Comparison of ENCODE assay signal across 9 mouse cellular contexts in genomic region chr12:112449828-112450180, GRCm38 (mm10). TPM values are rescaled to one million over a fixed set of nuclear protein-coding genes. Genes with fewer than 3 reads are reported as not detected.
DNase-seq lines count a peak whose midpoint lies in the region; ATAC-seq and TF ChIP-seq lines count a peak whose summit lies in the region.
"Had no signal": no experiment of that assay in that cellular context is flagged by ENCODE, and none has a peak within 500 bp of the region (broad histone marks: within the 10 kb centered on the region; RNA-seq: fewer than 3 reads in every experiment).

No protein-coding gene starts in this region.

- no peak overlapping the region for H3K4me2 ChIP-seq in kidney, embryonic 14.5 days (replicated peaks; ENCODE audit: low read depth, low read length)
- H3K4me2 ChIP-seq in limb, embryonic 14.5 days (replicated peaks; ENCODE audit: low read depth, low read length, severe bottlenecking): no peak overlapping the region

- H3K4me1 ChIP-seq in kidney, embryonic 14.5 days (ENCODE audit: control insufficient read depth, insufficient read depth, low read length): no peaks in the 10 kb centered on the region
- H3K4me1 ChIP-seq in limb, embryonic 14.5 days (ENCODE audit: control insufficient read depth, insufficient read depth, low read length): 0 out of 2 replicates have a peak, but pooled peaks cover 2% of the 10 kb centered on the region

- H3K27me3 ChIP-seq in kidney, embryonic 14.5 days (ENCODE audit: control insufficient read depth, insufficient read depth, low read length): no peaks in the 10 kb centered on the region
- H3K27me3 ChIP-seq in limb, embryonic 14.5 days (ENCODE audit: control insufficient read depth, insufficient read depth, low read length): no peaks in the 10 kb centered on the region

- TF ChIP-seq POLR2A in limb, embryonic 14.5 days (IDR thresholded peaks at IDR 0.05; ENCODE audit: borderline replicate concordance, extremely low read depth, insufficient read depth, insufficient read length): no peak

- no peak overlapping the region for H3K9ac ChIP-seq in kidney, embryonic 14.5 days (ENCODE audit: low read depth, low read length)
- 0 out of 2 replicates have a peak overlapping the region, but pooled peaks have one; percentile 12 for H3K9ac ChIP-seq in limb, embryonic 14.5 days (ENCODE audit: low read depth, low read length, severe bottlenecking)

- 0 out of 2 replicates have a peak, but pooled peaks have one; percentile 11 for ATAC-seq in kidney, embryonic 14.5 days (ENCODE audit: low FRiP score, low TSS enrichment)
- no peak for ATAC-seq in limb, embryonic 14.5 days (ENCODE audit: low FRiP score, low read depth)
- ATAC-seq in erythroid progenitor cell, adult 5-6 weeks (replicated peaks; ENCODE audit: low FRiP score, poor library complexity, severe bottlenecking): no peak
- ATAC-seq in erythroblast, adult 5-6 weeks (replicated peaks; ENCODE audit: low FRiP score, poor library complexity, severe bottlenecking): no peak

- 0 out of 2 replicates have a peak, but pooled peaks cover 3% of the 10 kb centered on the region for H3K9me3 ChIP-seq in kidney, embryonic 14.5 days (ENCODE audit: control insufficient read depth, low read length)
- peaks cover 6% of the 10 kb centered on the region for H3K9me3 ChIP-seq in limb, embryonic 14.5 days (ENCODE audit: control insufficient read depth, low read length)

- WGBS in kidney, embryonic 14.5 days: 56% methylated on average over 8 of the region's 8 CpGs
- WGBS in limb, embryonic 14.5 days: 41% methylated on average over 8 of the region's 8 CpGs

- no peak overlapping the region; the same call in 1 of the 2 replicates for H3K27ac ChIP-seq in kidney, embryonic 14.5 days (ENCODE audit: low read depth, low read length)
- peak overlapping the region; percentile 53; the same call in 1 of the 2 replicates for H3K27ac ChIP-seq in limb, embryonic 14.5 days (replicated peaks; ENCODE audit: low read depth, low read length)

- H3K4me3 ChIP-seq in kidney, embryonic 14.5 days (ENCODE audit: low read length): no peak overlapping the region
- H3K4me3 ChIP-seq in limb, embryonic 14.5 days (replicated peaks; ENCODE audit: low read length): no peak overlapping the region

- H3K36me3 ChIP-seq in kidney, embryonic 14.5 days (ENCODE audit: control insufficient read depth, insufficient read depth, low read length): no peaks in the 10 kb centered on the region
- H3K36me3 ChIP-seq in limb, embryonic 14.5 days (ENCODE audit: control insufficient read depth, insufficient read depth, low read length): no peaks in the 10 kb centered on the region
- H3K36me3 ChIP-seq: G1E had no signal

- no peak for DNase-seq in kidney, postnatal 36 days
- peak; percentile 32 to 76 for DNase-seq in heart, adult 18-20 months
- no peak for DNase-seq in limb, embryonic 14.5 days (ENCODE audit: low spot score)
- DNase-seq in thymus, adult 18-20 months: peak; percentile 16 to 41
- DNase-seq in adrenal gland, adult 2 months: no peak

RNA-seq across cellular contexts. Expression of gene A530016L24Rik, which starts 39.4 kb away (rescaled TPM):
- polyA plus RNA-seq in kidney, embryonic 14.5 days (2014; fragmentation: Nextera tagmentation; extraction: Ambion mirVana): 0.08 and 0.40 TPM in 2 replicates
- 10 to 100 TPM; 35.2 to 39.5 TPM for total RNA-seq in heart, adult 18-20 months (2021)
- polyA plus RNA-seq in limb, embryonic 14.5 days (2012; rRNA removed): 0.87 and 1.3 TPM in 2 replicates
- 0.47 and 0.54 TPM in 2 replicates for polyA plus RNA-seq in limb, embryonic 14.5 days (2014; fragmentation: Nextera tagmentation; extraction: Ambion mirVana)
- not detected in 2 replicates for total RNA-seq in erythroid progenitor cell, adult 5-6 weeks (2015; ENCODE audit: low replicate concordance)
- not detected in 2 replicates for total RNA-seq in erythroid progenitor cell, adult 5-6 weeks (2017; ENCODE audit: low replicate concordance)
- total RNA-seq in erythroblast, adult 5-6 weeks (2015; ENCODE audit: low replicate concordance): not detected in 2 replicates
- not detected in 2 replicates for total RNA-seq in erythroblast, adult 5-6 weeks (2017; ENCODE audit: low replicate concordance)
- total RNA-seq in adrenal gland, adult 2 months (2021): 10 to 100 TPM; 40.0 to 45.4 TPM
- polyA plus RNA-seq in adrenal gland, adult 2 months (2012; rRNA removed): 61.5 and 92.3 TPM in 2 replicates
- polyA plus RNA-seq: G1E had no signal

Comparison
In these comparisons a context has a peak if more than half of its experiments do, and no peak if none do; other contexts are left out.
1. DNase-seq: peak in heart, adult 18-20 months (2 of 2) and thymus, adult 18-20 months (2 of 2); none in kidney, postnatal 36 days (0 of 2), limb, embryonic 14.5 days (single experiment) and adrenal gland, adult 2 months (single experiment).
2. RNA of gene A530016L24Rik, which starts 39.4 kb away (total RNA-seq): 40.0 to 45.4 TPM in adrenal gland, adult 2 months and 35.2 to 39.5 TPM in heart, adult 18-20 months; not detected in erythroid progenitor cell, adult 5-6 weeks and not detected in erythroblast, adult 5-6 weeks; every median in the first group is over 10 times any median in the second.